Mouse (Mus musculus) c-Kit-negative CD71-positive TER-119-positive erythroid progenitor cells, embryonic 14.5 days (primary cell): Measurements from ENCODE around the gene Fpgt.

Experiments used
- DNase-seq: peaks from one replicate; pipeline ENCODE4 v3.0.0-alpha.2; 2013; ENCODE audit warnings: low read depth, low spot score

The Fpgt gene

GRCm38 (mm10) chr3:155093116-155093956, at the start of gene Fpgt, which contains the start of gene Lrriq3:
Gene Fpgt (minus strand): TSS chr3:155093403.
Gene Lrriq3 (plus strand): TSS chr3:155093434.
- DNase-seq = peak; percentile 47

DNA sequence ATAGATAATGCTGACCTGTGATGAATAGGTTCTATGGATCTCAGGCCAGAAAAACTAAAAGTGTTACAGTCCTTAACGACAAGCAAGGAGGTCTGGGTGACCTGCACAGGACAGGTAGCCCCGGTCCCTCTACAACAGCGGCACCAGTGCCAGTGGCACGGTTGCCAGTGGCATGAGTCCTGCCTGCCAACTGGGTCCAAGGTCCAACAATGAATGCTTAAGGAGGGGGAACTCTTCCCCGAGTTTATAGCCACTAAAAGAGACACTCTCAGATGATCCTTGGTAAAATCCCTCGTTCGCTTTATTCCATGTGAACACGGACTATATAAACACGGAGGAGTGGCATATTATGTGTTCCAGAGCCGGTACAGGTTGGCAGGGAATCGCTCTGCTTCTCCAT, 47.8 kb upstream of the Fpgt start:
- DNase-seq = no peak

DNA sequence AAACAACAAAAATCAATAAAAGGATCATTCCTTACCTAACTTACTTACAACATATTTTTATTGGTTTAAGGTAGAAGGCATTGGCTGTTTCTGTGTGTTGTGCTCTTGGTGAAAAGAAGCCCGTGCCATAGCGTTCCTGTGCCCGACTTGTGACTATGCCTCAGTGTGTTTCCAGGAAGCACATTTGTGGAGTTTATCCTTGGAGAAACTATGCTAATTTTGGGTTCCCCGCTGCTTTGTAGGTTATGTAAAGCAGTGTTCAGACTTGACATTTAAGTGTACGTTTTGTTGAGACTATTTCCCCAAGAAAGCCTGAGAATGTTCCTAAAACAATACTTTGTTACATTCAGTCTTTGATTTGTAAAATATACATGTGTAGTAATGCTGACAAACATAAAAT, 44.5 kb upstream of the Fpgt start:
- no peak for DNase-seq

- no peak for DNase-seq
Measured at GRCm38 (mm10) chr3:155105957-155106356, 12.8 kb upstream of the Fpgt start.

GRCm38 (mm10) chr3:155099266-155099665, 6.1 kb upstream of the Fpgt start:
- DNase-seq = no peak

DNA sequence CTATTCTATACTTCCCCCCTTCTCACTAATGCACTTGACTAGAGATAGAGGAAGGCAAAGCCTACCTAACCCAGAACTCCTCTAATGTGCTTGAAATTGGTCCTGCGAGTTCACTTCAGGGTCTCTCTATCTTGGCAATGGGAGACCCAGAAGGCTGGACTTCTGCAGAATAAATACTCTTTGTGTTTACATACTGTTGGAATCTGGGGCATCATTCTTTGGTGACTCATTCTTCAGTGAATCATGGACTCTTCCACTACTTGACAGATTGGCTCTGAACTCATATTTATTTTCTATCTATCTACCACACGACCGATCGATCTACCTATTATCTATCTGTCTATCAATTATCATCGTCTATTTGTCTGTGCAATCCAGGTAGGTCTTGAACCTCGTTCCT, 1.1 kb downstream of the Fpgt start:
- DNase-seq = no peak

GRCm38 (mm10) chr3:155077908-155078307, 15.3 kb downstream of the Fpgt start:
- no peak for DNase-seq

DNA sequence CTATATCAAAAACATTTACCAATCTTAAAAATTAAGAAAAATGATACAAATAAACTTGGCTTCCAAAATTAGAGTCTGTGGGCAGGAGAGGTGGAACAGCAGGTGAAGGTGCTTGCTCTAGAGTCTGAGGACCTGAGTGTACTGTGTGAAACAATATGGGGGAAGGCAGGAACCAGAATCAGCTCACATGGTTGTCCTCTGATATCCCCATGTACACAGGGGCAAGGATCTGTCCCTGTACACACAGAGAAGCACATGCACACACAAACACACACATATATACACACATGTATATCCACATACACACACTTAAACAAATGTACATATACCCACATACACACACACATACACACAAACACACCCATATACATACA, 33.8 kb downstream of the Fpgt start:
- DNase-seq = no peak

DNA sequence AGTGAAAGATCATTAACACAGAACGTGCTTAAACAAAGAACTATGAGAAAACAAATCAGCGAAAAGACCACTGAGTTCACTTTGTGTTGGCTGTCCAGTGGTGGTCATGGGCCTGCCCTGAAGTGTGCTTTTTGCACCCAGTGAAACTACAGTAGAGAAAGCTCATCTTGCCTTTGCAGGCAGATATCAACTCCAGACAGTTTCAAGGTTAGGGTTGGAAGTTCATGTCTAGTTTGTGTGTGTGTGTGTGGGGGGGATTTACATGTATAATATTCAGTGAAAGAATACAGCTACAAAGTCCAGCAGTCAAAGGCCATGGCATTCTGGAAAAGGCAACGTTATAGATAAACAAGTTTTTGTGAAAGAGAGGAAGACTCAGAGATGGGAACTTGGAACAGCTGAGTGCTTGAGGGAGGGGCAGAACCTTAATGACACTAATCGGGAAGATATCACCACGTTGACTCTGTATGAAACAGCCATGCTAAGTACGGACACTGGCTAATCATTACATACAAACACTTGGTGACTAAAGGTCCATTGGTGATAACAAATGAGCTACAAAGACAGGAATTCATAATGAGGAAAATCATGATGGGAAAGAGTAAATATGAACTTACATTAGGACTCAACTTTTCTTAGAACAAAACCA, 34.3 kb downstream of the Fpgt start:
- no peak for DNase-seq

GRCm38 (mm10) chr3:155057566-155057965, 35.6 kb downstream of the Fpgt start:
- DNase-seq = no peak

- DNase-seq = no peak
Measured at GRCm38 (mm10) chr3:155056606-155057005, 36.6 kb downstream of the Fpgt start.

- no peak for DNase-seq
Measured at GRCm38 (mm10) chr3:155055231-155055916, 37.8 kb downstream of the Fpgt start, which contains the start of gene Tnni3k. Gene Tnni3k (minus strand): TSS chr3:155055407.

DNA sequence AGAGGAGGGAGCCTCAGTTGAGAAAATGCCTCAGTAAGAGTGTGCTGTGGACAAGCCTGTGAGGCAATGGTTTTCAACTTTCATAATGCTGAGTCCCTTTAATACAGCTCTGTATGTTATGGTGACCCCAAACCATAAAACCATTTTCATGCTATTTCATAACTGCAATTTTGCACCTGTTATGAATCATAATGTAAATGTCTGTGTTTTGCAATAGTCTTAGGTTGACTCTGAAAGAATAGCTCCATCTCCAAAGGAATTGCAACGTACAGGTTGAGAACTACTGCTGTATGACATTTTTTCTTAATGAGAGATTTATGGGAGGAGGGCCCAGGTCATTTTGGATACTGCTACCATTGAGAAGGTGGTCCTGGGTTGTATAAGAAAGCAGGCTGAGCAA, 40.0 kb downstream of the Fpgt start:
- no peak for DNase-seq

DNA sequence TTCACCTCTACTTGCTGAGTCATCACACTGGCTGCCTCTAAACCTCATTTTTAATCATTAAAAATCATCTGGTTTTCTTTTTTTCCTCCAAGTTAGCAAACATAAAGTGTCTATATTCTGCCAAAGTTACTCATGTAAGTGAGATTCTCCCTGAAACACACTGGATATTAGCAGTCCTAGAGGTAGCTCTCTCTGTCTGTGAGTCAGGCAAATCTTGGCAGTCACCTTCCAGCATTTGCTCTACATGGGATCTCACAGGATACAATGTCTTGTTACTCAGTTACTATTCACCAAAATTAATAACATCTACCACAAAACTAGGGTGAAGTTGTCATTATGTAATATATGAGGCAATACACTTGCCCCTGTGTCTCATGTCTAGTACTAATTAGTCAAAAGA, 41.2 kb downstream of the Fpgt start:
- no peak for DNase-seq

DNA sequence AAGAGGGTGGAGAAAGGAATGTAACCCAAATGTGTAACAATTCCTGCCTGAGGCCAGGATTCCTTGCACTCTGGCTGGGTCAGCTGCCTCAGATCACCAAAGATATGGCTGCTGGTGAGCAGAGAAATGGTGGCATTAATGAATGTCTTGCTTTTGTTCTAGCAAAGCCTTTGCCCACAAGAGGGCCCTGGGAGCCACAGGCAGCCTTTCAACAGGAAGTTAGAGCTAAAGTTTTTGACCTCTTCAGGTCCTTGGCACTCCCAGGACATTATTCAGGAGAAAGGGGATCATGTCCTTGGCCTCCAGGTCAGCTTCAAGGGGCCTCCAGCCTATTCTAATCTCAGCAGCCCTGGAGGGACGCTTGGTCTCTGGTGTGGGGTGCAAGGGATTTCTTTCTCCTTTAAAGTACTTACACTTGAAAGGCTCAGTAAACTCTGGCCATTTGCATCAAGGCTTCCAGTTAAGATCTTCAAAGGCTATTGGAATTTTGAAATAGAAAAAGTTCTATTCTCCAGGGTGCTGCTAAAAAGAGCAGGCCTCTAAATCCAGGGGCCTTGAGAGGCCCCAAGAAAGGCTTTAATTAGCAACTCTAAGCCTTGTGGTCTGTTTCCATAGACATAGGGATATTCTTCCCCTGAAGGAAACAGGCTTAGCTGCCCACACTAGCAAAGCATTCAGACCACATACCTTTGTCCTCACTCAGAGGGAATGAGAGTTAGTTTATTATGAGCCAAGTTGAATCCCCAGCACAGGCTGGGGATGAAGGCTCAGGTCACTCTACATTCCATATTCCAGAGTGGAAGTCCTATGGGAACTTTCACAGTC, 54.0 kb downstream of the Fpgt start:
- no peak for DNase-seq
